Mouse (Mus musculus) spleen, adult 10 weeks (tissue): ENCODE measurements around the gene Ano4. TPM values are rescaled to one million over a fixed set of nuclear protein-coding genes. Genes with fewer than 3 reads are reported as not detected.

Experiments used
- polyA plus RNA-seq: library from polyadenylated mRNA; stranded (reverse); fragments of 350-450 nt; fragmentation: Illumina TruSeq; extraction: RNeasy Lipid Tissue Mini Kit (QIAGEN cat#74804); gene quantifications from one replicate; pipeline ENCODE4 v1.2.3, GENCODE M21; 2015; ENCODE audit warnings: low replicate concordance; ENCODE audit not compliant: insufficient read depth

Gene Ano4
- polyA plus RNA-seq = not detected

DNA sequence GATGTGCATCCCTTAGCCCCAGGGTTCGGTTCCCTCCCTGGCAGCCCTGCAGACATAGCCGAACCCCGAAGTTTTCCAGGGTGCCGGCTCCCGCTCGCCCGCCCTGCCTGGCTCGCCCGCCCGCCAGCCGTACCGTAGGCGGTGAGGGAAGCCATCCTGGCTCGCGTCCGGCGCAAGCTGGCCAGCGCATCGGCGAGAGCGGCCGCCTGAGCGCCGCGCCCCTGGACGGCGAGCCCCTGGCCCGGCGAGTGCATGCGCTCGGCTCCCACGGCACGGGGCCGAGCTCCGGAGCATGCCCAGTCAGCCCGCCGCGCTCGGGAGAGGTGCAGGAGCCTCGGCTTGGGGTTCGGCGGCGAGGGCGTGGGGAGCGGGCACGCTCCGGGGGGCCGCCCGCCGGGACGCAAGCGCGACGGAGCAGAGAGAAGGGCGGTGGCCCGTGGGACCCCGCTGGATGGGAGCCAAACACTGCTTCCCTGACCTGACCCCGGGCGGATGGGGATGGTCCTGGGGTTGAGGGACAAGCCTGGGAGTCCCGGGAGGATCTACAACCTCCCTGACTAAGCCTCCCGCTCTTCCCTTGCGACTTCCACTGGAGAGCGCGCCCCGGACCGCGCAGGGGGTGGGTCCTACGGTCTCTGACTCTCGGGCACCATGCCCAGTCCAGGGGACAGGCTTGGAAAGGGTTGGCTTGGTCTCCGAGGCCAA, at the start of gene Ano4:
Gene Ano4 (minus strand): TSS at position 272 of the 705 bp plus-strand sequence.

Other genes starting within 250 kb of the Ano4 start
- 1.9 TPM for gene Gas2l3, start 99.2 kb upstream of the Ano4 start, polyA plus RNA-seq
- gene Nr1h4, start 188.8 kb upstream of the Ano4 start, polyA plus RNA-seq = not detected